Mouse (Mus musculus) erythroblast, embryonic 14.5 days (primary cell): ENCODE results near the gene Trip4. TPM values are rescaled to one million over a fixed set of nuclear protein-coding genes. Genes with fewer than 3 reads are reported as not detected.
"Not testable (repeated sequence)": the region's sequence is repeated elsewhere in the genome, so short reads cannot be mapped to it uniquely, and the experiment has no call there.

Source experiments
- H3K27me3 ChIP-seq: 2 replicates; pipeline ENCODE4 v1.6.1; 2012; ENCODE audit warnings: inconsistent platforms; ENCODE audit not compliant: control insufficient read depth
- H3K36me3 ChIP-seq: 2 replicates; pipeline ENCODE4 v1.6.1; 2012; ENCODE audit warnings: mild to moderate bottlenecking, inconsistent platforms; ENCODE audit not compliant: control insufficient read depth
- H3K4me1 ChIP-seq: 2 replicates; pipeline ENCODE4 v1.6.1; 2012; ENCODE audit warnings: inconsistent platforms; ENCODE audit not compliant: control insufficient read depth
- H3K4me3 ChIP-seq: replicated peaks from 2 replicates; pipeline ENCODE3; 2012; ENCODE audit warnings: moderate library complexity, mild to moderate bottlenecking, inconsistent platforms
- H3K9me3 ChIP-seq: 2 replicates; pipeline ENCODE4 v1.6.1; 2012; ENCODE audit warnings: low read length, inconsistent platforms, mixed read lengths; ENCODE audit not compliant: control insufficient read depth
- GATA1 ChIP-seq: IDR thresholded peaks from 2 replicates; pipeline ENCODE4 v1.6.1; 2012; ENCODE audit warnings: low read length, inconsistent platforms, mixed read lengths
- TAL1 ChIP-seq: IDR thresholded peaks from 3 replicates; pipeline ENCODE4 v1.6.1; 2012; ENCODE audit warnings: low read length, inconsistent platforms, mixed read lengths
- polyA plus RNA-seq: library from polyadenylated mRNA; stranded (reverse); fragments of >175 nt; gene quantifications from 2 replicates; pipeline ENCODE4 v1.2.3, GENCODE M21; 2012

Gene Trip4
- polyA plus RNA-seq, 1 experiment = 0.07 TPM

GRCm38 (mm10) chr9:65791846-65792245 lies 116.7 kb downstream of the Trip4 start:
- H3K36me3 ChIP-seq = peaks cover 30% of the 10 kb centered on the region
- TF ChIP-seq GATA1 (no peak), TAL1 (no peak)
- peaks cover 37% of the 10 kb centered on the region for H3K4me1 ChIP-seq
- no peaks in the 10 kb centered on the region for H3K9me3 ChIP-seq
- H3K4me3 ChIP-seq = no peak overlapping the region
- no peaks in the 10 kb centered on the region for H3K27me3 ChIP-seq

DNA sequence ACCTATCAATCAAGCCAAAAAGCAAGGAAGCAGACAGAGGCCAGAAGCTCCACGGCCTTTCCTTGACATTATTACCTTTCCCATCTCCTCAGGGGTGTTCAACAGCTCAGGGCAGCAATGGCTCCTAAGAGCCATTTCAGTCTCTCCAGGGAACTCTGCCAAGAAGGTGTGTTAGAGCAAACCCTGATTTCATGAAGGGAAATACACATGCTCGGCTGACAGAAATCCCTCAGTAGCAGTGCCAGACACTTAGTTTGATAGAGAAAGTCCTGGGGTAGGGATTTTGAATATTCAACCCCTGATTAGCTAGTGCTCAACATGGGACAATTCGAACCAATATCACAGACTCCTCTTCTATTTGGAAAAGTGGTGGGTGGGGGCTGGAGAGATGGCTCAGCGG lies 117.5 kb downstream of the Trip4 start:
- no peak for TF ChIP-seq GATA1
- no peak for TF ChIP-seq TAL1
- Histone ChIP-seq H3K36me3 (peaks cover 30% of the 10 kb centered on the region), H3K9me3 (no peaks in the 10 kb centered on the region), H3K4me1 (peaks cover 44% of the 10 kb centered on the region), H3K4me3 (no peak overlapping the region), H3K27me3 (no peaks in the 10 kb centered on the region)

DNA sequence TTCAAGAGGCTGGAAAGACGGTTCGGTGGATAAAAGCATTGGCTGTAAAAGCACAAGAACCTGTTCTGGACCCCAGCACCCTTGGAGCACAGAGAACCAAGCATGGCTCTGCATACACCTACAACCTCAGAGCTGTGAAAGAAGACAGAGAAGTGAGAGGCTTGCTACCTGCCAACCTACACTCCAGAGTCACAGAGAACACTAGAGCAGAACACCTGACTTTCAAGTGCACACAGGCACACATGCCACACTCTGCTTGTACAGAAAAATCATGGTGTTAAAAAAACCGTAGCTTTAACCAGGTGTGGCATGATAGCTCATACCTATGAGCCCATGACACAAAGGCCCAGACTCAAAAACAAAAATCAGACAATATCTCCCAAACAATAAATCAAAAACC lies 118.8 kb downstream of the Trip4 start:
- Histone ChIP-seq H3K36me3 (peaks cover 22% of the 10 kb centered on the region), H3K4me1 (peaks cover 49% of the 10 kb centered on the region)

GRCm38 (mm10) chr9:65788556-65788955 lies 120.0 kb downstream of the Trip4 start:
- Histone ChIP-seq H3K4me3 (no peak overlapping the region), H3K27me3 (no peaks in the 10 kb centered on the region), H3K4me1 (peaks cover 57% of the 10 kb centered on the region), H3K9me3 (no peaks in the 10 kb centered on the region), H3K36me3 (peaks cover 9% of the 10 kb centered on the region)
- TF ChIP-seq GATA1 (no peak), TAL1 (no peak)

More for the DNA sequence above, 118.8 kb downstream of the Trip4 start:
- Histone ChIP-seq H3K9me3 (no peaks in the 10 kb centered on the region), H3K4me3 (no peak overlapping the region), H3K27me3 (no peaks in the 10 kb centered on the region)
- TF ChIP-seq GATA1 (no peak), TAL1 (no peak)

DNA sequence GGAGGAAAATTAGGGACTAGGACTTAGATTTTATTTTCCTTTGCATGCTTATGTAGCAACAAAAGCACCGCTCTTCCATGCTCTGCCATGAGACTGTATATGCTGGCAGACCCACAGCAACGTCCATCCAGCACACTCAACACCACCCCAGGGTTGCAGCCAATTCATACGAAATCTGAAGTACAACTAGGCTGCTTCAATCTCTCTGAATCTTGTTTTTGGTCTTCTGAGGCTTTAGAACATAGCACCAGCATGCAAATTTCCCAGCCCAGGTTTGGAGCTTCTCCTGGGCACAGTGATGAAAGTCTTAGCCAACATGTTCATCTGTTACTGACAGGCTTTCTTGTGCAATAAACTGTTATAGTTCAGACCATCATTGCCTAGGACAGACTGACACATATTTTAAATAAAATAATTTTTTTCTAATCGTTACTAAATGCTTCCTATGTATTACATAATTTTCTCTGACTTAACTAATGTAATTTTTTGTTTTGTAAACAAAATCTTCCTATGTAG lies 120.7 kb downstream of the Trip4 start:
- TF ChIP-seq TAL1 (no peak), GATA1 (no peak)
- Histone ChIP-seq H3K27me3 (no peaks in the 10 kb centered on the region), H3K4me1 (peaks cover 59% of the 10 kb centered on the region), H3K4me3 (no peak overlapping the region), H3K9me3 (no peaks in the 10 kb centered on the region), H3K36me3 (peaks cover 6% of the 10 kb centered on the region)

- peaks cover 59% of the 10 kb centered on the region for H3K4me1 ChIP-seq
- H3K27me3 ChIP-seq = no peaks in the 10 kb centered on the region
- no peak overlapping the region for H3K4me3 ChIP-seq
- TF ChIP-seq GATA1 (no peak), TAL1 (no peak)
- H3K36me3 ChIP-seq = peaks cover 5% of the 10 kb centered on the region
- no peaks in the 10 kb centered on the region for H3K9me3 ChIP-seq
Observed at GRCm38 (mm10) chr9:65786885-65787787, 121.5 kb downstream of the Trip4 start.

- Histone ChIP-seq H3K36me3 (peaks cover 1% of the 10 kb centered on the region), H3K4me1 (peaks cover 61% of the 10 kb centered on the region), H3K9me3 (no peaks in the 10 kb centered on the region), H3K4me3 (peak overlapping the region; percentile 20), H3K27me3 (no peaks in the 10 kb centered on the region)
- TF ChIP-seq TAL1 (no peak), GATA1 (no peak)
Observed at GRCm38 (mm10) chr9:65785772-65786368, 122.7 kb downstream of the Trip4 start.

- H3K4me3 ChIP-seq, H3K9me3 ChIP-seq, H3K27me3 ChIP-seq, H3K36me3 ChIP-seq: not testable (repeated sequence)
- peaks cover 39% of the 10 kb centered on the region for H3K4me1 ChIP-seq
Observed at GRCm38 (mm10) chr9:65779619-65780018, 129.0 kb downstream of the Trip4 start.

Other genes starting within 250 kb of the Trip4 start
- gene Oaz2, start 240.8 kb downstream of the Trip4 start, polyA plus RNA-seq = 10.5 and 13.6 TPM in 2 replicates
- 0.53 and 1.2 TPM in 2 replicates for gene Zfp609, start 81.2 kb downstream of the Trip4 start, polyA plus RNA-seq
- 0.32 and 0.60 TPM in 2 replicates for gene Pclaf, start 18.6 kb downstream of the Trip4 start, polyA plus RNA-seq
- gene Csnk1g1, start 130 bp upstream of the Trip4 start, polyA plus RNA-seq = 0.10 and 0.24 TPM in 2 replicates
- gene Ppib, start 151.4 kb upstream of the Trip4 start, polyA plus RNA-seq = 10.8 and 12.3 TPM in 2 replicates
- gene Snx22, start 160.9 kb upstream of the Trip4 start, polyA plus RNA-seq = 13.3 and 20.5 TPM in 2 replicates
- gene Snx1, start 217.8 kb upstream of the Trip4 start, polyA plus RNA-seq = 11.0 and 14.6 TPM in 2 replicates
- gene Ciao2a, start 217.8 kb upstream of the Trip4 start, polyA plus RNA-seq = 2.5 and 3.8 TPM in 2 replicates
- 7.8 and 10.8 TPM in 2 replicates for gene Dapk2, start 249.4 kb upstream of the Trip4 start, polyA plus RNA-seq